Mouse (Mus musculus) small intestine, adult 10 weeks (tissue): ENCODE measurements around the gene Nos1ap. TPM values are rescaled to one million over a fixed set of nuclear protein-coding genes. Genes with fewer than 3 reads are reported as not detected.

Source experiments
- polyA plus RNA-seq: library from polyadenylated mRNA; stranded (reverse); fragments of 350-450 nt; fragmentation: Illumina TruSeq; extraction: RNeasy Lipid Tissue Mini Kit (QIAGEN cat#74804); gene quantifications from one replicate; pipeline ENCODE4 v1.2.3, GENCODE M21; 2014; ENCODE audit warnings: low replicate concordance

Gene Nos1ap
- polyA plus RNA-seq, result 4.3 TPM

GRCm38 (mm10) chr1:170589219-170590040 is at the start of gene Nos1ap:
Gene Nos1ap (minus strand): TSS chr1:170589861.

GRCm38 (mm10) chr1:170308503-170308902 is 281.2 kb downstream of the Nos1ap start, which contains the start of gene Spata46:
Gene Spata46 (plus strand): TSS chr1:170308803.

GRCm38 (mm10) chr1:170306232-170306631 is 283.4 kb downstream of the Nos1ap start, which contains the start of gene Gm7694:
Gene Gm7694 (minus strand): TSS chr1:170306332.

GRCm38 (mm10) chr1:170277016-170277415 is 312.6 kb downstream of the Nos1ap start, which contains the start of gene Sh2d1b1:
Gene Sh2d1b1 (plus strand): TSS chr1:170277320.

Other genes with a start within 250 kb of the Nos1ap start
- gene Olfml2b, start 54.7 kb upstream of the Nos1ap start, polyA plus RNA-seq, result 0.41 TPM